In the genomic region with DNA sequence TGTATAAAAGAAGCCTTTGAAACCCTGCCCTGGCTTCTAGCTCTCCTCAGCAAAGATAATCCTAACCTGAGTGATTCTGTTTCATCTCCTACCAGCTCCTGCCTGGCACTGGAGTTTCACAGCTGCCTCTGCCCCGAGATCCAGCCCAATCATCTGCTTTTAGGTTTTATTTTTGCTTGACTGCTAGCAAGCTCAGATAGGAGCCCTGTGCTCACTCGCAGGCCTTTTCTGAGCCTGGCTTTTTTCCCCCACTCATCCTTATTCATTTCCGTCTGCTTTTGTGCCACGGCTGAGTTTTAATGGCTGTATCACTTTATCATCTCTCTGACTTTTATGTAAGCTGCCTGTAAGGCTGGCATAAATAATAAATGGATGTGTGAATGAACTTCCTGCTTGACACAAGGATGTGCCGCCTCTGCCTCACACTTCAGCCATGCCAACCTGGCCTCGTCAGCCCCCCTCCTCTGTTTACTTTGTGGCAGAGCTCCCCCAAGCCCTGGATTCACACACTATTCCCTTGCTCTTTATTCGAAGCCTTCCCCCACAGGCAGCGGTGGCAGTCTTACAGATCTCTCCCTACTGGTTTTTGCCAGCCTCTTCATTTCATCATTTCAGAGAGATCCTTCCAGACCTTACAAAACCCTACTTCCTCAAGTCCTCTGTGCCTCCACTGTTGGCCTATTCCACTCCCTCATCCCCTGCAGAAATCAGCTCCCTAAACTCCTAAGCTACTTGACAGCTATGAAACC, we compare ENCODE assay signal across 7 mouse cellular contexts. TPM values are rescaled to one million over a fixed set of nuclear protein-coding genes. Genes with fewer than 3 reads are reported as not detected.
A peak's percentile ranks its signal among the peaks of the same experiment; 100 is the strongest.
DNase-seq lines count a peak whose midpoint lies in the region; ATAC-seq and TF ChIP-seq lines count a peak whose summit lies in the region.

No protein-coding gene starts in this region.

- H3K27ac ChIP-seq in lung, embryonic 14.5 days (ENCODE audit: low read depth): peak overlapping the region; percentile 80; the same call in 1 of the 2 replicates
- H3K27ac ChIP-seq in forebrain, embryonic 14.5 days (ENCODE audit: low read depth, low read length): peak overlapping the region; percentile 5; the same call in 1 of the 2 replicates
- peak overlapping the region; percentile 90; the same call in 1 of the 2 replicates for H3K27ac ChIP-seq in intestine, embryonic 16.5 days (ENCODE audit: low read length)

- peak overlapping the region; percentile 79 for H3K4me2 ChIP-seq in lung, embryonic 14.5 days
- no peak overlapping the region for H3K4me2 ChIP-seq in forebrain, embryonic 14.5 days (ENCODE audit: low read length)
- peak overlapping the region; percentile 93 for H3K4me2 ChIP-seq in intestine, embryonic 16.5 days (ENCODE audit: low read depth, low read length)

- H3K4me3 ChIP-seq in lung, embryonic 14.5 days (ENCODE audit: low read depth, low read length): no peak overlapping the region
- H3K4me3 ChIP-seq in forebrain, embryonic 14.5 days (ENCODE audit: low read depth, low read length): no peak overlapping the region
- H3K4me3 ChIP-seq in intestine, embryonic 16.5 days (ENCODE audit: low read length): peak overlapping the region; percentile 60

- no peaks in the 10 kb centered on the region for H3K27me3 ChIP-seq in lung, embryonic 14.5 days (ENCODE audit: insufficient read depth, low read length)
- H3K27me3 ChIP-seq in forebrain, embryonic 14.5 days (replicated peaks; ENCODE audit: control insufficient read depth, insufficient read depth, low read length): no peaks in the 10 kb centered on the region
- H3K27me3 ChIP-seq in intestine, embryonic 16.5 days (replicated peaks; ENCODE audit: control insufficient read depth, insufficient read depth, low read length): no peaks in the 10 kb centered on the region

- peak overlapping the region; percentile 79; the same call in 1 of the 2 replicates for H3K9ac ChIP-seq in lung, embryonic 14.5 days
- no peak overlapping the region for H3K9ac ChIP-seq in forebrain, embryonic 14.5 days (ENCODE audit: low read length)
- H3K9ac ChIP-seq in intestine, embryonic 16.5 days (ENCODE audit: low read depth, low read length): peak overlapping the region; percentile 99

- TF ChIP-seq CTCF in lung, embryonic 14.5 days (IDR thresholded peaks at IDR 0.05; ENCODE audit: low read depth): no peak

- no peak for DNase-seq in lung, embryonic 14.5 days
- DNase-seq in lung, postnatal 4 days: no peak
- DNase-seq in forebrain, embryonic 14.5 days (ENCODE audit: low spot score): no peak
- peak; percentile 53 to 74 for DNase-seq in right cerebral cortex, postnatal 10 days (ENCODE audit: low spot score in 2 of 2)
- DNase-seq in cerebellum, postnatal 10 days: no peak

- ATAC-seq in lung, embryonic 14.5 days (ENCODE audit: insufficient read depth): no peak
- ATAC-seq in forebrain, embryonic 14.5 days: no peak
- no peak for ATAC-seq in intestine, embryonic 16.5 days
- no peak for ATAC-seq in monocyte, adult 5-6 weeks (replicated peaks; ENCODE audit: insufficient number of reproducible peaks, low FRiP score, low TSS enrichment, poor library complexity, severe bottlenecking)

- peaks cover 10% of the 10 kb centered on the region for H3K4me1 ChIP-seq in lung, embryonic 14.5 days (ENCODE audit: insufficient read depth)
- H3K4me1 ChIP-seq in forebrain, embryonic 14.5 days (ENCODE audit: control insufficient read depth, insufficient read depth, low read length): peaks cover 4% of the 10 kb centered on the region
- H3K4me1 ChIP-seq in intestine, embryonic 16.5 days (ENCODE audit: control insufficient read depth, insufficient read depth, low read length): peaks cover 12% of the 10 kb centered on the region

- 37% methylated on average over 8 of the region's 8 CpGs for WGBS in lung, embryonic 14.5 days
- WGBS in forebrain, embryonic 14.5 days: 60% methylated on average over 8 of the region's 8 CpGs
- WGBS in intestine, embryonic 16.5 days: 63% methylated on average over 8 of the region's 8 CpGs

- H3K9me3 ChIP-seq in lung, embryonic 14.5 days (ENCODE audit: low read depth, low read length): no peaks in the 10 kb centered on the region
- H3K9me3 ChIP-seq in forebrain, embryonic 14.5 days (replicated peaks; ENCODE audit: control insufficient read depth, low read length): no peaks in the 10 kb centered on the region
- no peaks in the 10 kb centered on the region for H3K9me3 ChIP-seq in intestine, embryonic 16.5 days (ENCODE audit: control insufficient read depth, low read length)

- no peaks in the 10 kb centered on the region for H3K36me3 ChIP-seq in lung, embryonic 14.5 days (ENCODE audit: insufficient read depth)
- H3K36me3 ChIP-seq in forebrain, embryonic 14.5 days (ENCODE audit: control insufficient read depth, insufficient read depth, low read length): no peaks in the 10 kb centered on the region
- H3K36me3 ChIP-seq in intestine, embryonic 16.5 days (ENCODE audit: control insufficient read depth, insufficient read depth, low read length): no peaks in the 10 kb centered on the region

RNA-seq across cellular contexts. Expression of gene Nlrx1, which starts 1.7 kb away (rescaled TPM):
- polyA plus RNA-seq in lung, embryonic 14.5 days (2014; fragmentation: Nextera tagmentation; extraction: Ambion mirVana): 9.2 and 9.6 TPM in 2 replicates
- polyA plus RNA-seq in forebrain, embryonic 14.5 days (2014; fragmentation: Nextera tagmentation; extraction: Ambion mirVana): 4.6 and 4.8 TPM in 2 replicates
- polyA plus RNA-seq in intestine, embryonic 16.5 days (2015; fragmentation: Nextera tagmentation; extraction: Ambion mirVana): 5.4 and 5.5 TPM in 2 replicates
- 14.8 to 15.8 TPM (median 15.3 TPM) in 3 replicates for total RNA-seq in monocyte, adult 5-6 weeks (2017)

RNA-seq across cellular contexts. Expression of gene Pdzd3, which starts 15.4 kb away (rescaled TPM):
- polyA plus RNA-seq in lung, embryonic 14.5 days (2014; fragmentation: Nextera tagmentation; extraction: Ambion mirVana): 0.11 and 0.13 TPM in 2 replicates
- 0.32 and 0.52 TPM in 2 replicates for polyA plus RNA-seq in forebrain, embryonic 14.5 days (2014; fragmentation: Nextera tagmentation; extraction: Ambion mirVana)
- polyA plus RNA-seq in intestine, embryonic 16.5 days (2015; fragmentation: Nextera tagmentation; extraction: Ambion mirVana): 22.2 and 28.5 TPM in 2 replicates
- 1.7 TPM in 1 of 3 replicates, not detected in the others for total RNA-seq in monocyte, adult 5-6 weeks (2017)

RNA-seq across cellular contexts. Expression of gene Abcg4, which starts 21.8 kb away (rescaled TPM):
- polyA plus RNA-seq in lung, embryonic 14.5 days (2014; fragmentation: Nextera tagmentation; extraction: Ambion mirVana): 2.4 and 2.7 TPM in 2 replicates
- polyA plus RNA-seq in forebrain, embryonic 14.5 days (2014; fragmentation: Nextera tagmentation; extraction: Ambion mirVana): 7.1 and 8.1 TPM in 2 replicates
- polyA plus RNA-seq in intestine, embryonic 16.5 days (2015; fragmentation: Nextera tagmentation; extraction: Ambion mirVana): 2.6 and 3.0 TPM in 2 replicates
- total RNA-seq in monocyte, adult 5-6 weeks (2017): not detected in 3 replicates

RNA-seq across cellular contexts. Expression of gene Ccdc153, which starts 26.2 kb away (rescaled TPM):
- polyA plus RNA-seq in lung, embryonic 14.5 days (2014; fragmentation: Nextera tagmentation; extraction: Ambion mirVana): not detected in 2 replicates
- polyA plus RNA-seq in forebrain, embryonic 14.5 days (2014; fragmentation: Nextera tagmentation; extraction: Ambion mirVana): not detected in 2 replicates
- not detected in 2 replicates for polyA plus RNA-seq in intestine, embryonic 16.5 days (2015; fragmentation: Nextera tagmentation; extraction: Ambion mirVana)
- not detected in 3 replicates for total RNA-seq in monocyte, adult 5-6 weeks (2017)

RNA-seq across cellular contexts. Expression of gene Cbl, which starts 32.8 kb away (rescaled TPM):
- 20.9 and 21.9 TPM in 2 replicates for polyA plus RNA-seq in lung, embryonic 14.5 days (2014; fragmentation: Nextera tagmentation; extraction: Ambion mirVana)
- 13.4 and 17.3 TPM in 2 replicates for polyA plus RNA-seq in forebrain, embryonic 14.5 days (2014; fragmentation: Nextera tagmentation; extraction: Ambion mirVana)
- 10.9 and 11.2 TPM in 2 replicates for polyA plus RNA-seq in intestine, embryonic 16.5 days (2015; fragmentation: Nextera tagmentation; extraction: Ambion mirVana)
- total RNA-seq in monocyte, adult 5-6 weeks (2017): 47.1 to 115 TPM (median 63.1 TPM) in 3 replicates

Comparison
In these comparisons a context has a peak if more than half of its experiments do, and no peak if none do; other contexts are left out.
1. DNase-seq: peak in right cerebral cortex, postnatal 10 days (2 of 2); none in lung, embryonic 14.5 days (single experiment), lung, postnatal 4 days (0 of 2), forebrain, embryonic 14.5 days (single experiment) and cerebellum, postnatal 10 days (0 of 2).
2. H3K27ac ChIP-seq: peak in every context shown above with its lines; median percentile 90 in intestine, embryonic 16.5 days; 80 in lung, embryonic 14.5 days; 5 in forebrain, embryonic 14.5 days.
3. RNA of gene Pdzd3, which starts 15.4 kb away (polyA plus RNA-seq): 22.2 to 28.5 TPM in intestine, embryonic 16.5 days; 0.32 to 0.52 TPM in forebrain, embryonic 14.5 days and 0.11 to 0.13 TPM in lung, embryonic 14.5 days; every median in the first group is over 10 times any median in the second.